Mouse (Mus musculus): ENCODE data around the gene Calm3. TPM values are rescaled to one million over a fixed set of nuclear protein-coding genes. Genes with fewer than 3 reads are reported as not detected.

The Calm3 gene
- polyA plus RNA-seq, 1 experiment from 2014 or later: 99.4 TPM

GRCm38 (mm10) chr7:16909909-16910308 lies 14.0 kb downstream of the Calm3 start:
- ATAC-seq (ENCODE audit: insufficient number of reproducible peaks, low FRiP score, low TSS enrichment, low read depth): no peak
- 35% methylated on average over 10 of the region's 10 CpGs for WGBS
- Histone ChIP-seq H3K4me1 (peaks cover 61% of the 10 kb centered on the region), H3K36me3 (peaks cover 11% of the 10 kb centered on the region), H3K27ac (no peak overlapping the region), H3K4me2 (no peak overlapping the region), H3K9ac (no peak overlapping the region), H3K27me3 (no peaks in the 10 kb centered on the region), H3K4me3 (no peak overlapping the region), H3K9me3 (no peaks in the 10 kb centered on the region)

GRCm38 (mm10) chr7:16908859-16909258 lies 15.1 kb downstream of the Calm3 start:
- H3K4me3 ChIP-seq: no peak overlapping the region
- 69% methylated on average over 11 of the region's 11 CpGs for WGBS
- H3K4me2 ChIP-seq: no peak overlapping the region
- no peak for ATAC-seq (ENCODE audit: insufficient number of reproducible peaks, low FRiP score, low TSS enrichment, low read depth)
- H3K4me1 ChIP-seq: peaks cover 52% of the 10 kb centered on the region
- H3K27ac ChIP-seq: no peak overlapping the region
- no peak overlapping the region for H3K9ac ChIP-seq
- no peaks in the 10 kb centered on the region for H3K9me3 ChIP-seq
- H3K36me3 ChIP-seq: peaks cover under 1% of the 10 kb centered on the region; the same call in 1 of the 2 replicates
- H3K27me3 ChIP-seq: no peaks in the 10 kb centered on the region

GRCm38 (mm10) chr7:16908367-16908766 lies 15.5 kb downstream of the Calm3 start:
- Histone ChIP-seq H3K27me3 (no peaks in the 10 kb centered on the region), H3K36me3 (no peaks in the 10 kb centered on the region), H3K9ac (no peak overlapping the region), H3K4me1 (peaks cover 47% of the 10 kb centered on the region), H3K4me2 (peak overlapping the region; percentile 3; the same call in 1 of the 2 replicates), H3K4me3 (0 out of 2 replicates have a peak overlapping the region, but pooled peaks have one; percentile 8), H3K27ac (no peak overlapping the region), H3K9me3 (no peaks in the 10 kb centered on the region)
- no peak for ATAC-seq (ENCODE audit: insufficient number of reproducible peaks, low FRiP score, low TSS enrichment, low read depth)
- 41% methylated on average over 11 of the region's 11 CpGs for WGBS

- peaks cover 47% of the 10 kb centered on the region for H3K4me1 ChIP-seq
- 76% methylated on average over 7 of the region's 7 CpGs for WGBS
- peak overlapping the region; percentile 10; the same call in 1 of the 2 replicates for H3K4me2 ChIP-seq
These were observed 16.1 kb downstream of the Calm3 start for GRCm38 (mm10) chr7:16907842-16908241.

GRCm38 (mm10) chr7:16906889-16907559 lies 16.9 kb downstream of the Calm3 start:
- peaks cover 43% of the 10 kb centered on the region for H3K4me1 ChIP-seq
- no peaks in the 10 kb centered on the region for H3K27me3 ChIP-seq
- no peak overlapping the region for H3K27ac ChIP-seq
- 90% methylated on average over 41 of the region's 41 CpGs for WGBS
- H3K4me3 ChIP-seq: no peak overlapping the region
- H3K36me3 ChIP-seq: no peaks in the 10 kb centered on the region
- ATAC-seq (ENCODE audit: insufficient number of reproducible peaks, low FRiP score, low TSS enrichment, low read depth): no peak
- H3K4me2 ChIP-seq: peak overlapping the region; percentile 10
- H3K9me3 ChIP-seq: no peaks in the 10 kb centered on the region
- no peak overlapping the region for H3K9ac ChIP-seq

More at GRCm38 (mm10) chr7:16907842-16908241, 16.1 kb downstream of the Calm3 start:
- ATAC-seq (ENCODE audit: insufficient number of reproducible peaks, low FRiP score, low TSS enrichment, low read depth): no peak
- H3K9ac ChIP-seq: no peak overlapping the region
- no peaks in the 10 kb centered on the region for H3K36me3 ChIP-seq
- H3K9me3 ChIP-seq: no peaks in the 10 kb centered on the region
- 0 out of 2 replicates have a peak overlapping the region, but pooled peaks have one; percentile 8 for H3K4me3 ChIP-seq
- no peaks in the 10 kb centered on the region for H3K27me3 ChIP-seq
- H3K27ac ChIP-seq: no peak overlapping the region

GRCm38 (mm10) chr7:16906281-16906680 lies 17.6 kb downstream of the Calm3 start, which contains the start of gene Ptgir:
Gene Ptgir (plus strand): TSS chr7:16906490.
- H3K4me2 ChIP-seq: peak within 1 kb of the TSS; percentile 10; the same call in 1 of the 2 replicates
- no peak within 1 kb of the TSS for H3K4me3 ChIP-seq
- H3K36me3 ChIP-seq: no peaks in the 10 kb centered on the region
- H3K9me3 ChIP-seq: no peaks in the 10 kb centered on the region
- H3K27ac ChIP-seq: peak within 1 kb of the TSS; percentile 44; the same call in 1 of the 2 replicates
- H3K27me3 ChIP-seq: no peaks in the 10 kb centered on the region
- ATAC-seq (ENCODE audit: insufficient number of reproducible peaks, low FRiP score, low TSS enrichment, low read depth): no peak
- H3K9ac ChIP-seq: no peak within 1 kb of the TSS
- peaks cover 47% of the 10 kb centered on the region for H3K4me1 ChIP-seq
- WGBS: 5% methylated on average over 6 of the region's 6 CpGs

GRCm38 (mm10) chr7:16905491-16906021 lies 18.4 kb downstream of the Calm3 start:
- WGBS: 45% methylated on average over 9 of the region's 9 CpGs
- peaks cover 49% of the 10 kb centered on the region for H3K4me1 ChIP-seq
- no peaks in the 10 kb centered on the region for H3K9me3 ChIP-seq
- no peak for ATAC-seq (ENCODE audit: insufficient number of reproducible peaks, low FRiP score, low TSS enrichment, low read depth)
- H3K27ac ChIP-seq: peak overlapping the region; percentile 44; the same call in 1 of the 2 replicates
- H3K9ac ChIP-seq: no peak overlapping the region
- no peak overlapping the region for H3K4me2 ChIP-seq
- no peak overlapping the region for H3K4me3 ChIP-seq
- H3K27me3 ChIP-seq: no peaks in the 10 kb centered on the region
- H3K36me3 ChIP-seq: no peaks in the 10 kb centered on the region

- Histone ChIP-seq H3K27ac (no peak overlapping the region), H3K4me2 (no peak overlapping the region), H3K4me3 (no peak overlapping the region), H3K36me3 (no peaks in the 10 kb centered on the region), H3K4me1 (peaks cover 50% of the 10 kb centered on the region), H3K9me3 (no peaks in the 10 kb centered on the region), H3K9ac (no peak overlapping the region), H3K27me3 (no peaks in the 10 kb centered on the region)
- WGBS: 46% methylated on average over 8 of the region's 10 CpGs
- ATAC-seq (ENCODE audit: insufficient number of reproducible peaks, low FRiP score, low TSS enrichment, low read depth): no peak
These were observed 19.7 kb downstream of the Calm3 start for GRCm38 (mm10) chr7:16904120-16904675.

- Histone ChIP-seq H3K4me2 (no peak overlapping the region), H3K27ac (no peak overlapping the region), H3K9ac (no peak overlapping the region), H3K4me3 (no peak overlapping the region), H3K9me3 (no peaks in the 10 kb centered on the region), H3K4me1 (peaks cover 44% of the 10 kb centered on the region), H3K36me3 (no peaks in the 10 kb centered on the region), H3K27me3 (no peaks in the 10 kb centered on the region)
- WGBS: 76% methylated on average over 2 of the region's 2 CpGs
- no peak for ATAC-seq (ENCODE audit: insufficient number of reproducible peaks, low FRiP score, low TSS enrichment, low read depth)
These were observed 20.4 kb downstream of the Calm3 start for GRCm38 (mm10) chr7:16903439-16903955.

GRCm38 (mm10) chr7:16900526-16900925 lies 23.4 kb downstream of the Calm3 start:
- Histone ChIP-seq H3K4me1 (peaks cover 21% of the 10 kb centered on the region), H3K4me3 (no peak overlapping the region), H3K36me3 (no peaks in the 10 kb centered on the region), H3K9me3 (no peaks in the 10 kb centered on the region), H3K4me2 (no peak overlapping the region), H3K27ac (no peak overlapping the region), H3K27me3 (no peaks in the 10 kb centered on the region), H3K9ac (no peak overlapping the region)
- no peak for ATAC-seq (ENCODE audit: insufficient number of reproducible peaks, low FRiP score, low TSS enrichment, low read depth)
- 25% methylated on average over 5 of the region's 5 CpGs for WGBS

GRCm38 (mm10) chr7:16895511-16895910 lies 28.4 kb downstream of the Calm3 start:
- H3K36me3 ChIP-seq: no peaks in the 10 kb centered on the region
- no peak for ATAC-seq (ENCODE audit: insufficient number of reproducible peaks, low FRiP score, low TSS enrichment, low read depth)

GRCm38 (mm10) chr7:16895000-16895399 lies 28.9 kb downstream of the Calm3 start:
- ATAC-seq (ENCODE audit: insufficient number of reproducible peaks, low FRiP score, low TSS enrichment, low read depth): no peak
- Histone ChIP-seq H3K4me2 (peak overlapping the region; percentile 43), H3K9ac (no peak overlapping the region), H3K36me3 (no peaks in the 10 kb centered on the region), H3K9me3 (no peaks in the 10 kb centered on the region), H3K27me3 (0 out of 2 replicates have a peak, but pooled peaks cover 6% of the 10 kb centered on the region), H3K27ac (no peak overlapping the region), H3K4me1 (peaks cover 53% of the 10 kb centered on the region), H3K4me3 (peak overlapping the region; percentile 24)
- WGBS: 1% methylated on average over 24 of the region's 24 CpGs

More at GRCm38 (mm10) chr7:16895511-16895910, 28.4 kb downstream of the Calm3 start:
- 0 out of 2 replicates have a peak, but pooled peaks cover 6% of the 10 kb centered on the region for H3K27me3 ChIP-seq
- peaks cover 53% of the 10 kb centered on the region for H3K4me1 ChIP-seq
- no peaks in the 10 kb centered on the region for H3K9me3 ChIP-seq
- H3K4me3 ChIP-seq: peak overlapping the region; percentile 24; the same call in 1 of the 2 replicates
- H3K27ac ChIP-seq: no peak overlapping the region
- 33% methylated on average over 10 of the region's 10 CpGs for WGBS
- no peak overlapping the region for H3K9ac ChIP-seq
- peak overlapping the region; percentile 43 for H3K4me2 ChIP-seq
